Mouse (Mus musculus): ENCODE data around the gene Plin3. TPM values are rescaled to one million over a fixed set of nuclear protein-coding genes. Genes with fewer than 3 reads are reported as not detected.

Gene Plin3
- polyA plus RNA-seq (2015; fragmentation: Nextera tagmentation; extraction: Ambion mirVana): 12.0 and 13.3 TPM in 2 replicates

DNA sequence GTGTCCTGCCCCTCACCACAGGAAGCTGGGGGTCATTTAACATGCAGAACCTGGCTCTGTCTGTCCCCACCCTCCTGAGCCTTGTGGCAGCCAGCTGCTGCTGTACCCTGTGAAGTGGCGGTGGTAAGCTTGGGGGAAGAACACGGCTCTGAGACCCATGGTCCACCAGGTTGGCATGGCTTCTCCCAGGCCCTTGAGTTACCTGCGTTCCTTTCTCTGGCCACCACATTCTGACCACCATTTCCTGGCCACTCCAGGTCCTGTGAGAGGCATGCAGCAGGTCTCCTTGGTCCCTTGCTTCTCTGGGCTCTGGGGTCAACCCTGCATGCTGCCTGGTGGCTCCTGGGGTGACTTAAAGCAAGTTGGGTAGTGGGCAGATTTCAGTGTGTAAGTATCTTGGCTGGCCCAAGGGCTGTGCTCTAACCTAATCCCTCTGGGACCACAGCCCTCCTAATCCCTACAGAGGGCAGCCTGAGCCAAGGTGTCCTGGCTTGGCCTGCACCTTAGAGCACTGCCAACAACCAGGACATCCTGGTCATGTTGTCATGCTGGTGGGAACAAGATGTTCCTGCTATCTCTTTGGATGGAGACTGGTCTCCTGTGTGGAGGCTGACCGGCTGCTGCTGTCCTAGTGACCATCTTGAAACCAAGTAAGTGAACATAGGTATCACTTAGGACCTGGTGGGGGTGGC lies at the start of gene Plin3:
Gene Plin3 (minus strand): TSS at position 343 of the 692 bp plus-strand sequence.
- Histone ChIP-seq H3K4me2 (no peak within 1 kb of the TSS), H3K27me3 (replicated peaks) (no peaks in the 10 kb centered on the region), H3K9me3 (no peaks in the 10 kb centered on the region), H3K4me1 (peaks cover 24% of the 10 kb centered on the region), H3K4me3 (no peak within 1 kb of the TSS), H3K9ac (no peak within 1 kb of the TSS), H3K36me3 (replicated peaks) (no peaks in the 10 kb centered on the region), H3K27ac (no peak within 1 kb of the TSS)
- no peak for ATAC-seq (replicated peaks)
- WGBS: 85% methylated on average over 4 of the region's 4 CpGs

- Histone ChIP-seq H3K27ac (no peak overlapping the region), H3K4me1 (peaks cover 26% of the 10 kb centered on the region), H3K9me3 (no peaks in the 10 kb centered on the region), H3K27me3 (replicated peaks) (no peaks in the 10 kb centered on the region), H3K4me3 (no peak overlapping the region), H3K36me3 (replicated peaks) (no peaks in the 10 kb centered on the region), H3K4me2 (no peak overlapping the region), H3K9ac (no peak overlapping the region)
- no peak for ATAC-seq (replicated peaks)
Measured at GRCm38 (mm10) chr17:56340717-56341116, 48.0 kb upstream of the Plin3 start.

DNA sequence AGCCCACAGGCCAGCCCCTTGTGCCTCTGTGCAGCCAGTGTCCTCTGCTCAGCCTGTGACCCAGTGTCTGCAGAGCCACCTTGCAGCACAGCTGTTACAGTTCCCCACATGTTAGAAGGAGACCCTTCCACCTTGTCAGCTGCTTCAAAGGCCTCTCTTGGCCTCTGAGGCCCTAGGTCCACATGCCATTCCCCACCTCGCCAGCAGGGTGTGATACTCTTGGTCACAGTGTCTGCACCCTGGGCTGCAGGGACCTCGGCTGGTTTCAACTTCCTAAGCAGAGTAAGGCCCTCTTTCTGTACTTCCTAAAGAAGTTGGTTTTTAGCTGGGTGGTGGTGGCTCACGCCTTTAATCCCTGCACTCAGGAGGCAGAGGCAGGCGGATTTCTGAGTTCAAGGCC lies 46.2 kb upstream of the Plin3 start:
- no peaks in the 10 kb centered on the region for H3K36me3 ChIP-seq (replicated peaks)
- 58% methylated on average over 4 of the region's 4 CpGs for WGBS
- no peaks in the 10 kb centered on the region for H3K27me3 ChIP-seq (replicated peaks)
- no peaks in the 10 kb centered on the region for H3K9me3 ChIP-seq
- no peak overlapping the region for H3K27ac ChIP-seq
- no peak overlapping the region for H3K9ac ChIP-seq
- H3K4me1 ChIP-seq: peaks cover 28% of the 10 kb centered on the region
- H3K4me3 ChIP-seq: no peak overlapping the region
- H3K4me2 ChIP-seq: no peak overlapping the region
- no peak for ATAC-seq (replicated peaks)

DNA sequence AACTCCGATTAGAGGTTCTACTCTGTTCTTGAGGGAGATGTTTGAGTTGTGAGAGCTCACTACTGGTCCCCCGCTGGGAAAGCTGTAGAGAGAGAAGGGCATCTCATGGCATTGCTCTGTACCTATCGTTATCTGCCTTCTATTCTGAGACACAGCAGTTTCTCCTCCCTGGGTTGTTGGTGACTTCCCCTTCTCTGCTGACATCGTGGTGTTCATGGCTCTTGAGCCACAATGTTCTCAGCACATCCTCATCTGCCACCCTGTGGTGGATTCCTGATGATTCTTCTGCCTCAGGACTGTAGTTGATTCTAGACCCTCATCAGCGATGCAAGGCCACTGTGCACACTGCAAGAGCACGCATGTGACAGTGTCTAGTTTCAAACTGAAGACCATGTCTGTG lies 45.1 kb upstream of the Plin3 start:
- Histone ChIP-seq H3K27ac (no peak overlapping the region), H3K27me3 (replicated peaks) (no peaks in the 10 kb centered on the region), H3K9me3 (no peaks in the 10 kb centered on the region), H3K9ac (no peak overlapping the region), H3K36me3 (replicated peaks) (no peaks in the 10 kb centered on the region), H3K4me1 (peaks cover 29% of the 10 kb centered on the region), H3K4me3 (no peak overlapping the region), H3K4me2 (no peak overlapping the region)
- no peak for ATAC-seq (replicated peaks)
- 90% methylated on average over 6 of the region's 6 CpGs for WGBS

- peaks cover 29% of the 10 kb centered on the region for H3K4me1 ChIP-seq
- H3K27ac ChIP-seq: no peak overlapping the region
- H3K4me2 ChIP-seq: no peak overlapping the region
- no peaks in the 10 kb centered on the region for H3K9me3 ChIP-seq
- H3K9ac ChIP-seq: no peak overlapping the region
- no peaks in the 10 kb centered on the region for H3K36me3 ChIP-seq (replicated peaks)
- H3K27me3 ChIP-seq (replicated peaks): no peaks in the 10 kb centered on the region
- no peak for ATAC-seq (replicated peaks)
- no peak overlapping the region for H3K4me3 ChIP-seq
- WGBS: 65% methylated on average over 4 of the region's 4 CpGs
Measured at GRCm38 (mm10) chr17:56337190-56337589, 44.5 kb upstream of the Plin3 start.

GRCm38 (mm10) chr17:56332987-56333386 lies 40.3 kb upstream of the Plin3 start:
- no peak overlapping the region for H3K4me3 ChIP-seq
- WGBS: 42% methylated on average over 8 of the region's 8 CpGs
- H3K27ac ChIP-seq: no peak overlapping the region
- no peaks in the 10 kb centered on the region for H3K36me3 ChIP-seq (replicated peaks)
- H3K4me2 ChIP-seq: no peak overlapping the region
- no peak overlapping the region for H3K9ac ChIP-seq
- H3K4me1 ChIP-seq: peaks cover 56% of the 10 kb centered on the region
- 0 out of 2 replicates have a peak, but pooled peaks have one; percentile 3 for ATAC-seq (replicated peaks)
- no peaks in the 10 kb centered on the region for H3K9me3 ChIP-seq
- no peaks in the 10 kb centered on the region for H3K27me3 ChIP-seq (replicated peaks)

- Histone ChIP-seq H3K4me3 (no peak overlapping the region), H3K4me1 (peaks cover 58% of the 10 kb centered on the region)
Measured at GRCm38 (mm10) chr17:56331256-56331655, 38.6 kb upstream of the Plin3 start.

DNA sequence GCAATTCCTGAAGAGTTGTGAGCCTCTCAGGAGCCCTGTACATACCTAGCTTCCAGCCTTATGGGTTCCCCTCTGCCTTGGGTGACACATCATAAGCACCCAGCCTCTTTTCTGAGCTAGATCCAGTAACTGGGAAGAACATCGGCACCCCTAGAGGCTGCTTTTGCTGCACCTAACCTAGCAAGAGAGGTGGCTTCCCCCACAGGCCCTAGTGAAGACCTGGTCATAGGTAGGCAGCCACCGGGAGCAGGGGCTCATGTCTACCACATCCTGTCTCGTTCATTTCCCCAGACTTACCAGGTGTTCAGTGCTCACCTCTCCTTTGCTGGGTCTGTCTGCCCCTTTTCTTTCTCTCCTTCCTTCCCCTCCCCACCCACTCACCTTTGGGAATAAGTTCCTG lies 37.7 kb upstream of the Plin3 start:
- Histone ChIP-seq H3K36me3 (replicated peaks) (no peaks in the 10 kb centered on the region), H3K4me3 (no peak overlapping the region), H3K9ac (no peak overlapping the region), H3K27ac (no peak overlapping the region), H3K9me3 (no peaks in the 10 kb centered on the region), H3K4me2 (no peak overlapping the region), H3K4me1 (peaks cover 57% of the 10 kb centered on the region), H3K27me3 (replicated peaks) (no peaks in the 10 kb centered on the region)
- ATAC-seq (replicated peaks): no peak
- 73% methylated on average over 3 of the region's 3 CpGs for WGBS

More at GRCm38 (mm10) chr17:56331256-56331655, 38.6 kb upstream of the Plin3 start:
- Histone ChIP-seq H3K27me3 (replicated peaks) (no peaks in the 10 kb centered on the region), H3K36me3 (replicated peaks) (no peaks in the 10 kb centered on the region), H3K4me2 (no peak overlapping the region), H3K27ac (no peak overlapping the region), H3K9ac (no peak overlapping the region), H3K9me3 (no peaks in the 10 kb centered on the region)
- ATAC-seq (replicated peaks): no peak

GRCm38 (mm10) chr17:56329267-56329666 lies 36.6 kb upstream of the Plin3 start:
- Histone ChIP-seq H3K36me3 (replicated peaks) (no peaks in the 10 kb centered on the region), H3K27me3 (replicated peaks) (no peaks in the 10 kb centered on the region), H3K9me3 (no peaks in the 10 kb centered on the region), H3K4me3 (no peak overlapping the region), H3K9ac (no peak overlapping the region), H3K4me2 (no peak overlapping the region), H3K4me1 (peaks cover 61% of the 10 kb centered on the region), H3K27ac (no peak overlapping the region)
- ATAC-seq (replicated peaks): no peak

GRCm38 (mm10) chr17:56326153-56327147 lies 33.8 kb upstream of the Plin3 start:
- peak; percentile 60 for ATAC-seq (replicated peaks)
- H3K4me1 ChIP-seq: peaks cover 46% of the 10 kb centered on the region
- peak overlapping the region; percentile 75 for H3K4me2 ChIP-seq
- H3K9me3 ChIP-seq: no peaks in the 10 kb centered on the region
- H3K27ac ChIP-seq: peak overlapping the region; percentile 98
- H3K9ac ChIP-seq: peak overlapping the region; percentile 91
- WGBS: 1% methylated on average over 63 of the region's 67 CpGs
- no peaks in the 10 kb centered on the region for H3K36me3 ChIP-seq (replicated peaks)
- no peaks in the 10 kb centered on the region for H3K27me3 ChIP-seq (replicated peaks)
- H3K4me3 ChIP-seq: peak overlapping the region; percentile 81

DNA sequence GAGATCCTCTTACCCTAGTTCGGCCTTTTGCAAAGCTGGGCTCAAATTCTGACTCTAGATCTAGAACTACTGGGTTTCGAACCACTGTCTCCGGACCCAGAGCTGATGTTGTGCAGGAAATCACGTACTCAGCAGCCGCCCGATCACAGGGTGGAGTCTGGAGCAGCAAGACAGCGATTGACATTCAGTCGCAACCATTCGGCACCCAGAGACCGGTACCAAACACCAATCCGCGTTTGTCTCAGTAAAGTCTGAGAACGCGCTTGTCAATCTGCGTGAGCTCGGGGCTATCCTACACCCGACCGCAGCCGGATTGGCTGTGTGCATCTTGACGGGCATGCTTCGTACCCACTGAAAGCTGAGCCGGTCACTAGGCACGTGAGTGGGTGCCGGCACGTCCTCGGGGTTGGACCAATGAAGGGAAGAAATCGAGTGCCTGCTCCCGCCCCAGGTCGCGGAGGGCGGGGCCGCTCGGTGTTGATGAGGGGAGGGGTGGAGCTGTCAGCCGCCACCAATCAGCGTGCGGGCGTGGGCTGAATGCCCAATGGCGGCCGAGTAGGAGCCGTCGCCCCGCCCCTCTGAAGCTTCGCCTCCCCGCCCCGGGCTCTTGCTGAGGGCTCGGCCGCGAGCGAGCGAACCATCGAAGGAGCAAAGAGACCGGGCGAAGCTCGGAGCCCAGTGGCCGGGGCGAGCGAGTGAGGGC lies 32.9 kb upstream of the Plin3 start, which contains the start of gene Kdm4b:
Gene Kdm4b (plus strand): TSS at position 613 of the 703 bp plus-strand sequence.
- Histone ChIP-seq H3K27me3 (replicated peaks) (no peaks in the 10 kb centered on the region), H3K9ac (peak within 1 kb of the TSS; percentile 91), H3K4me3 (peak within 1 kb of the TSS; percentile 81), H3K4me2 (peak within 1 kb of the TSS; percentile 75), H3K27ac (peak within 1 kb of the TSS; percentile 98), H3K9me3 (no peaks in the 10 kb centered on the region), H3K4me1 (peaks cover 37% of the 10 kb centered on the region), H3K36me3 (replicated peaks) (no peaks in the 10 kb centered on the region)
- under 1% methylated on average over 57 of the region's 57 CpGs for WGBS
- ATAC-seq (replicated peaks): peak; percentile 100

GRCm38 (mm10) chr17:56324419-56324818 lies 31.7 kb upstream of the Plin3 start:
- Histone ChIP-seq H3K9ac (no peak overlapping the region), H3K4me1 (peaks cover 25% of the 10 kb centered on the region), H3K27me3 (replicated peaks) (no peaks in the 10 kb centered on the region), H3K4me2 (no peak overlapping the region), H3K4me3 (no peak overlapping the region), H3K36me3 (replicated peaks) (no peaks in the 10 kb centered on the region), H3K27ac (no peak overlapping the region), H3K9me3 (no peaks in the 10 kb centered on the region)
- WGBS: 66% methylated on average over 3 of the region's 3 CpGs
- no peak for ATAC-seq (replicated peaks)

Measured in midbrain, embryonic 15.5 days (tissue).